In genomic region chr10:51832459-51832858, GRCm38 (mm10) we compare ENCODE assay signal across 27 mouse cellular contexts.
DNase-seq lines count a peak whose midpoint lies in the region; ATAC-seq and TF ChIP-seq lines count a peak whose summit lies in the region.
"Had no signal": no experiment of that assay in that cellular context is flagged by ENCODE, and none has a peak within 500 bp of the region (broad histone marks: within the 10 kb centered on the region; RNA-seq: fewer than 3 reads in every experiment).

No protein-coding gene starts in this region.

- no peak overlapping the region for H3K9ac ChIP-seq in forebrain, postnatal 0 days
- H3K9ac ChIP-seq in heart, postnatal 0 days (replicated peaks; ENCODE audit: low read depth, low read length): no peak overlapping the region
- no peak overlapping the region for H3K9ac ChIP-seq in lung, embryonic 16.5 days (ENCODE audit: low read length)
- H3K9ac ChIP-seq: embryonic facial prominence, embryonic 12.5 days; hindbrain, embryonic 14.5 days; limb, embryonic 13.5 days; midbrain, embryonic 15.5 days; stomach, embryonic 15.5 days had no signal

- WGBS in forebrain, postnatal 0 days: 52% methylated on average over 4 of the region's 4 CpGs
- 59% methylated on average over 4 of the region's 4 CpGs for WGBS in forebrain, embryonic 10.5 days
- 39% methylated on average over 4 of the region's 4 CpGs for WGBS in heart, postnatal 0 days
- WGBS in lung, embryonic 16.5 days: 23% methylated on average over 4 of the region's 4 CpGs

- H3K4me2 ChIP-seq in forebrain, postnatal 0 days (ENCODE audit: low read depth): no peak overlapping the region; the same call in 1 of the 2 replicates
- peak overlapping the region; percentile 15; the same call in 1 of the 2 replicates for H3K4me2 ChIP-seq in heart, postnatal 0 days (ENCODE audit: low read depth, low read length)
- H3K4me2 ChIP-seq in lung, embryonic 16.5 days (ENCODE audit: low read depth, low read length): peak overlapping the region; percentile 9
- H3K4me2 ChIP-seq: embryonic facial prominence, embryonic 12.5 days; heart, embryonic 11.5 days; hindbrain, embryonic 14.5 days; limb, embryonic 13.5 days; liver, embryonic 11.5 days; midbrain, embryonic 15.5 days; stomach, embryonic 15.5 days had no signal

- no peak for TF ChIP-seq CTCF in forebrain, postnatal 0 days (IDR thresholded peaks at IDR 0.05; ENCODE audit: low read depth)
- TF ChIP-seq CTCF in heart, postnatal 0 days (IDR thresholded peaks at IDR 0.05; ENCODE audit: low read depth): no peak

- no peaks in the 10 kb centered on the region for H3K27me3 ChIP-seq in forebrain, postnatal 0 days (ENCODE audit: insufficient read depth, low read length)
- peaks cover 19% of the 10 kb centered on the region for H3K27me3 ChIP-seq in forebrain, embryonic 10.5 days (ENCODE audit: poor library complexity, severe bottlenecking)
- no peaks in the 10 kb centered on the region for H3K27me3 ChIP-seq in heart, postnatal 0 days (ENCODE audit: control insufficient read depth, insufficient read depth, low read length)
- H3K27me3 ChIP-seq in lung, embryonic 16.5 days (ENCODE audit: control insufficient read depth, insufficient read depth, low read depth, low read length): no peaks in the 10 kb centered on the region
- H3K27me3 ChIP-seq: embryonic facial prominence, embryonic 12.5 days; limb, embryonic 13.5 days; midbrain, embryonic 15.5 days; stomach, embryonic 15.5 days had no signal

- 0 out of 2 replicates have a peak, but pooled peaks have one; percentile 10 for ATAC-seq in forebrain, postnatal 0 days
- no peak for ATAC-seq in heart, postnatal 0 days (ENCODE audit: insufficient read depth, low read depth)
- peak; percentile 59 for ATAC-seq in lung, embryonic 16.5 days (ENCODE audit: low read depth)
- ATAC-seq: forebrain, embryonic 16.5 days; inflammation-experienced regulatory T-cells, adult 6 months; midbrain, embryonic 15.5 days had no signal

- H3K4me1 ChIP-seq in forebrain, postnatal 0 days (ENCODE audit: insufficient read depth): no peaks in the 10 kb centered on the region
- H3K4me1 ChIP-seq in forebrain, embryonic 10.5 days: peaks cover 19% of the 10 kb centered on the region
- H3K4me1 ChIP-seq in heart, postnatal 0 days (ENCODE audit: control insufficient read depth, insufficient read depth): peaks cover 3% of the 10 kb centered on the region; the same call in 1 of the 2 replicates
- no peaks in the 10 kb centered on the region for H3K4me1 ChIP-seq in lung, embryonic 16.5 days (replicated peaks; ENCODE audit: control insufficient read depth, insufficient read depth, low read length)
- H3K4me1 ChIP-seq: embryonic facial prominence, embryonic 12.5 days; limb, embryonic 13.5 days; midbrain, embryonic 15.5 days; stomach, embryonic 15.5 days had no signal

- no peak overlapping the region for H3K4me3 ChIP-seq in forebrain, postnatal 0 days (ENCODE audit: low read depth, low read length)
- no peak overlapping the region for H3K4me3 ChIP-seq in forebrain, embryonic 10.5 days
- no peak overlapping the region for H3K4me3 ChIP-seq in heart, postnatal 0 days (ENCODE audit: low read depth, low read length)
- H3K4me3 ChIP-seq in lung, embryonic 16.5 days (ENCODE audit: low read length): no peak overlapping the region
- H3K4me3 ChIP-seq: embryonic facial prominence, embryonic 12.5 days; limb, embryonic 13.5 days; midbrain, embryonic 10.5 days; midbrain, embryonic 15.5 days; stomach, embryonic 15.5 days had no signal

- H3K9me3 ChIP-seq in forebrain, postnatal 0 days (ENCODE audit: low read length): no peaks in the 10 kb centered on the region
- H3K9me3 ChIP-seq in forebrain, embryonic 10.5 days: no peaks in the 10 kb centered on the region
- no peaks in the 10 kb centered on the region for H3K9me3 ChIP-seq in heart, postnatal 0 days (replicated peaks; ENCODE audit: control insufficient read depth, low read length)
- no peaks in the 10 kb centered on the region for H3K9me3 ChIP-seq in lung, embryonic 16.5 days (ENCODE audit: control insufficient read depth, low read length)
- H3K9me3 ChIP-seq: embryonic facial prominence, embryonic 12.5 days; G1E; limb, embryonic 13.5 days; midbrain, embryonic 10.5 days; midbrain, embryonic 15.5 days; stomach, embryonic 15.5 days had no signal

- no peaks in the 10 kb centered on the region for H3K36me3 ChIP-seq in forebrain, postnatal 0 days (ENCODE audit: insufficient read depth)
- H3K36me3 ChIP-seq in forebrain, embryonic 10.5 days (replicated peaks): no peaks in the 10 kb centered on the region
- no peaks in the 10 kb centered on the region for H3K36me3 ChIP-seq in heart, postnatal 0 days (replicated peaks; ENCODE audit: control insufficient read depth, insufficient read depth, low read length)
- no peaks in the 10 kb centered on the region for H3K36me3 ChIP-seq in lung, embryonic 16.5 days (ENCODE audit: control insufficient read depth, insufficient read depth, low read length)
- H3K36me3 ChIP-seq: embryonic facial prominence, embryonic 12.5 days; G1E; limb, embryonic 13.5 days; midbrain, embryonic 10.5 days; midbrain, embryonic 15.5 days; stomach, embryonic 15.5 days had no signal

- TF ChIP-seq EP300 in heart, postnatal 0 days (IDR thresholded peaks at IDR 0.05; ENCODE audit: low read depth): no peak

- H3K27ac ChIP-seq in forebrain, postnatal 0 days (ENCODE audit: low read depth, low read length): no peak overlapping the region
- no peak overlapping the region for H3K27ac ChIP-seq in forebrain, embryonic 10.5 days
- H3K27ac ChIP-seq in heart, postnatal 0 days (ENCODE audit: low read depth): no peak overlapping the region
- H3K27ac ChIP-seq in lung, embryonic 16.5 days (ENCODE audit: low read length): no peak overlapping the region
- H3K27ac ChIP-seq: embryonic facial prominence, embryonic 12.5 days; hindbrain, embryonic 14.5 days; limb, embryonic 13.5 days; midbrain, embryonic 10.5 days; midbrain, embryonic 15.5 days; stomach, embryonic 15.5 days had no signal

- DNase-seq in forebrain, postnatal 0 days: no peak
- no peak for DNase-seq in forebrain, embryonic 10.5 days (ENCODE audit: extremely low spot score, low spot score)
- DNase-seq in heart, postnatal 0 days (ENCODE audit: low spot score): no peak
- no peak for DNase-seq in heart, adult 11 months
- DNase-seq in lung, postnatal 14 days: no peak
- DNase-seq in testis, postnatal 10 days (ENCODE audit: low spot score): no peak
- DNase-seq: adrenal gland, postnatal 10 days; cerebellum, adult 9-10 months; cerebellum, postnatal 36 days; gastrocnemius, postnatal 14 days; heart, postnatal 4 days; kidney, adult 11 months; kidney, postnatal 14 days; right cerebral cortex, postnatal 25 days; thymus, postnatal 14 days had no signal
